Mouse (Mus musculus) heart, adult 18-20 months (tissue): ENCODE results near the gene Ccl8. TPM values are rescaled to one million over a fixed set of nuclear protein-coding genes. Genes with fewer than 3 reads are reported as not detected.

Experiments
- total RNA-seq, 2 experiments: library from RNA; stranded (reverse); gene quantifications; 2 replicates each; pipeline ENCODE4 v1.2.3; 2021

The Ccl8 gene
- total RNA-seq, 2 experiments from 2014 or later = 1.3 to 1.4 TPM

Other genes starting within 250 kb of the Ccl8 start
- not detected for gene Asic2, start 146.7 kb upstream of the Ccl8 start, total RNA-seq
- gene Ccl2, start 79.6 kb upstream of the Ccl8 start, total RNA-seq = 1 to 10 TPM in 1 of 2 experiments, under 1 TPM in 1; 0.49 to 1.1 TPM
- not detected for gene Gm17268, start 76.6 kb upstream of the Ccl8 start, total RNA-seq
- gene Ccl7, start 69.5 kb upstream of the Ccl8 start, total RNA-seq = under 1 TPM in 1 of 2 experiments, not detected in 1; 0.45 TPM
- 1 to 10 TPM; 3.8 to 4.1 TPM for gene Ccl11, start 57.4 kb upstream of the Ccl8 start, total RNA-seq
- under 1 TPM in 1 of 2 experiments, not detected in 1; 0.84 TPM for gene Ccl12, start 13.3 kb upstream of the Ccl8 start, total RNA-seq
- gene Ccl1, start 190.5 kb downstream of the Ccl8 start, total RNA-seq = not detected